Mouse (Mus musculus) heart, embryonic 16.5 days (tissue): ENCODE data around the gene Gadd45gip1. TPM values are rescaled to one million over a fixed set of nuclear protein-coding genes. Genes with fewer than 3 reads are reported as not detected.
A peak's percentile ranks its signal among the peaks of the same experiment; 100 is the strongest.

Experiments
- ATAC-seq: fragments of 200-750 bp; cut with Nextera tagmentation; replicated peaks from 2 replicates; pipeline ENCODE4 v1.8.0; 2017; ENCODE audit warnings: moderate number of reproducible peaks; ENCODE audit not compliant: insufficient read depth, low FRiP score; ENCODE audit errors: extremely low read depth
- H3K27ac ChIP-seq: fragments of 300-500 bp; sonication (generic); 2 replicates; pipeline ENCODE4 v1.5.1; 2014; ENCODE audit warnings: mild to moderate bottlenecking, low read length, control low read depth, moderate library complexity
- H3K27me3 ChIP-seq: fragments of 300-500 bp; sonication (generic); 2 replicates; pipeline ENCODE4 v1.6.1; 2014; ENCODE audit warnings: low read length, mixed read lengths; ENCODE audit not compliant: control insufficient read depth, insufficient read depth
- H3K36me3 ChIP-seq: fragments of 300-500 bp; sonication (generic); 2 replicates; pipeline ENCODE4 v1.6.1; 2014; ENCODE audit not compliant: control insufficient read depth, insufficient read depth
- H3K4me1 ChIP-seq: fragments of 300-500 bp; sonication (generic); 2 replicates; pipeline ENCODE4 v1.6.1; 2014; ENCODE audit warnings: low read length, mixed read lengths; ENCODE audit not compliant: control insufficient read depth, insufficient read depth
- H3K4me2 ChIP-seq: fragments of 300-500 bp; sonication (generic); 2 replicates; pipeline ENCODE4 v1.6.1; 2014; ENCODE audit warnings: low read depth, mild to moderate bottlenecking, control low read depth, low read length
- H3K4me3 ChIP-seq: fragments of 300-500 bp; sonication (generic); 2 replicates; pipeline ENCODE4 v1.5.1; 2014; ENCODE audit warnings: mild to moderate bottlenecking, control low read depth, low read length
- H3K9ac ChIP-seq: fragments of 300-500 bp; sonication (generic); 2 replicates; pipeline ENCODE4 v1.6.1; 2014; ENCODE audit warnings: low read length, control low read depth
- H3K9me3 ChIP-seq: fragments of 300-500 bp; sonication (generic); replicated peaks from 2 replicates; pipeline ENCODE4 v1.6.1; 2016; ENCODE audit warnings: low read length; ENCODE audit not compliant: control insufficient read depth
- WGBS: fragments of 180-500 bp; shearing (Covaris S2); extraction: QIAGEN DNeasy Blood & Tissue Kit; methylation state at CpG from one replicate; pipeline ENCODE4 v1.1.7; 2014; 5-methylcytosine and 5-hydroxymethylcytosine counted together
- polyA plus RNA-seq: library from polyadenylated mRNA; unstranded; fragments of >200 nt; fragmentation: Nextera tagmentation; extraction: Ambion mirVana; gene quantifications from 2 replicates; pipeline ENCODE4 v1.2.1, GENCODE M21; 2015

The Gadd45gip1 gene
- polyA plus RNA-seq, 1 experiment from 2014 or later, result 48.3 TPM

- peaks cover 50% of the 10 kb centered on the region for H3K4me1 ChIP-seq
- no peak overlapping the region for H3K27ac ChIP-seq
- peak overlapping the region; percentile 5 for H3K4me3 ChIP-seq
- H3K4me2 ChIP-seq, result peak overlapping the region; percentile 38
- ATAC-seq, result peak; percentile 45
- H3K36me3 ChIP-seq, result no peaks in the 10 kb centered on the region
- whole genome bisulfite sequencing, result 14% methylated on average over 38 of the region's 38 CpGs
- peaks cover 72% of the 10 kb centered on the region for H3K27me3 ChIP-seq
- H3K9me3 ChIP-seq, result no peaks in the 10 kb centered on the region
- no peak overlapping the region for H3K9ac ChIP-seq
These were observed 45.3 kb upstream of the Gadd45gip1 start for GRCm38 (mm10) chr8:84785756-84786677.

- H3K36me3 ChIP-seq, result no peaks in the 10 kb centered on the region
- peak overlapping the region; percentile 38; the same call in 1 of the 2 replicates for H3K4me2 ChIP-seq
- peaks cover 64% of the 10 kb centered on the region for H3K27me3 ChIP-seq
- H3K27ac ChIP-seq, result no peak overlapping the region
- no peaks in the 10 kb centered on the region for H3K9me3 ChIP-seq
- peak overlapping the region; percentile 4 for H3K4me3 ChIP-seq
- peaks cover 48% of the 10 kb centered on the region for H3K4me1 ChIP-seq
- H3K9ac ChIP-seq, result peak overlapping the region; percentile 21; the same call in 1 of the 2 replicates
- WGBS, result 22% methylated on average over 11 of the region's 11 CpGs
- ATAC-seq, result no peak
These were observed 44.4 kb upstream of the Gadd45gip1 start for GRCm38 (mm10) chr8:84786801-84787467.

- peaks cover 56% of the 10 kb centered on the region for H3K27me3 ChIP-seq
- H3K36me3 ChIP-seq, result no peaks in the 10 kb centered on the region
- no peak overlapping the region for H3K27ac ChIP-seq
- ATAC-seq, result no peak
- no peak overlapping the region for H3K4me2 ChIP-seq
- no peak overlapping the region for H3K9ac ChIP-seq
- H3K4me1 ChIP-seq, result peaks cover 48% of the 10 kb centered on the region
- WGBS, result 53% methylated on average over 14 of the region's 14 CpGs
- no peaks in the 10 kb centered on the region for H3K9me3 ChIP-seq
- H3K4me3 ChIP-seq, result no peak overlapping the region
These were observed 43.6 kb upstream of the Gadd45gip1 start for GRCm38 (mm10) chr8:84787523-84788302.

GRCm38 (mm10) chr8:84788896-84789295, 42.4 kb upstream of the Gadd45gip1 start:
- H3K9me3 ChIP-seq, result no peaks in the 10 kb centered on the region
- 30% methylated on average over 11 of the region's 11 CpGs for WGBS
- H3K27ac ChIP-seq, result peak overlapping the region; percentile 24; the same call in 1 of the 2 replicates
- ATAC-seq, result no peak
- peaks cover 52% of the 10 kb centered on the region for H3K4me1 ChIP-seq
- no peak overlapping the region for H3K4me3 ChIP-seq
- H3K27me3 ChIP-seq, result peaks cover 48% of the 10 kb centered on the region
- no peaks in the 10 kb centered on the region for H3K36me3 ChIP-seq
- 0 out of 2 replicates have a peak overlapping the region, but pooled peaks have one; percentile 9 for H3K9ac ChIP-seq
- H3K4me2 ChIP-seq, result no peak overlapping the region

GRCm38 (mm10) chr8:84789345-84789744, 42.0 kb upstream of the Gadd45gip1 start:
- ATAC-seq, result no peak
- H3K9me3 ChIP-seq, result no peaks in the 10 kb centered on the region
- H3K4me3 ChIP-seq, result no peak overlapping the region
- H3K4me2 ChIP-seq, result no peak overlapping the region
- peaks cover 44% of the 10 kb centered on the region for H3K27me3 ChIP-seq
- H3K4me1 ChIP-seq, result peaks cover 54% of the 10 kb centered on the region
- H3K36me3 ChIP-seq, result no peaks in the 10 kb centered on the region
- peak overlapping the region; percentile 24; the same call in 1 of the 2 replicates for H3K27ac ChIP-seq
- 71% methylated on average over 4 of the region's 5 CpGs for WGBS
- H3K9ac ChIP-seq, result 0 out of 2 replicates have a peak overlapping the region, but pooled peaks have one; percentile 9

- Histone ChIP-seq H3K4me2 (no peak overlapping the region), H3K4me3 (no peak overlapping the region), H3K9me3 (no peaks in the 10 kb centered on the region), H3K36me3 (no peaks in the 10 kb centered on the region), H3K27me3 (peaks cover 39% of the 10 kb centered on the region), H3K4me1 (peaks cover 52% of the 10 kb centered on the region), H3K27ac (no peak overlapping the region), H3K9ac (no peak overlapping the region)
- WGBS, result 77% methylated on average over 8 of the region's 9 CpGs
- no peak for ATAC-seq
These were observed 41.4 kb upstream of the Gadd45gip1 start for GRCm38 (mm10) chr8:84789855-84790486.

GRCm38 (mm10) chr8:84790537-84790936, 40.8 kb upstream of the Gadd45gip1 start:
- no peak for ATAC-seq
- 58% methylated on average over 2 of the region's 2 CpGs for WGBS
- Histone ChIP-seq H3K4me2 (no peak overlapping the region), H3K4me3 (no peak overlapping the region), H3K9ac (no peak overlapping the region), H3K27ac (no peak overlapping the region), H3K36me3 (no peaks in the 10 kb centered on the region), H3K4me1 (peaks cover 47% of the 10 kb centered on the region), H3K9me3 (no peaks in the 10 kb centered on the region), H3K27me3 (peaks cover 35% of the 10 kb centered on the region)

GRCm38 (mm10) chr8:84792429-84792947, 38.8 kb upstream of the Gadd45gip1 start:
- ATAC-seq, result no peak
- Histone ChIP-seq H3K27me3 (peaks cover 18% of the 10 kb centered on the region), H3K9me3 (no peaks in the 10 kb centered on the region), H3K36me3 (no peaks in the 10 kb centered on the region), H3K4me1 (peaks cover 31% of the 10 kb centered on the region), H3K9ac (no peak overlapping the region), H3K4me2 (no peak overlapping the region), H3K4me3 (no peak overlapping the region), H3K27ac (no peak overlapping the region)
- whole genome bisulfite sequencing, result 65% methylated on average over 12 of the region's 12 CpGs
